Mouse (Mus musculus): ENCODE results near the gene Myh9. TPM values are rescaled to one million over a fixed set of nuclear protein-coding genes. Genes with fewer than 3 reads are reported as not detected.

Gene Myh9
- total and polyA plus RNA-seq, 3 experiments, result 30.4 to 111 (median 88.3) TPM

GRCm38 (mm10) chr15:77793094-77793493 is 48.9 kb downstream of the Myh9 start:
- Histone ChIP-seq H3K27ac (no peak overlapping the region), H3K79me2 (replicated peaks; ENCODE audit: control insufficient read depth, insufficient read depth, low read length) (peaks cover 6% of the 10 kb centered on the region), H3K4me1 (ENCODE audit: control insufficient read depth, insufficient read depth, low read length) (peaks cover 15% of the 10 kb centered on the region), H3K9ac (ENCODE audit: low read depth, low read length) (no peak overlapping the region), H3K27me3 (ENCODE audit: control insufficient read depth, insufficient read depth, low read length) (no peaks in the 10 kb centered on the region), H3K4me3 (no peak overlapping the region), H3K36me3 (ENCODE audit: control insufficient read depth, insufficient read depth, low read length) (peaks cover 6% of the 10 kb centered on the region)
- DNase-seq, result no peak
- no peak for TF ChIP-seq EP300 (IDR thresholded peaks at IDR 0.05; ENCODE audit: insufficient read depth, low read depth, low read length)
- no peak for TF ChIP-seq CTCF (IDR thresholded peaks at IDR 0.05)
- no peak for TF ChIP-seq POLR2A (IDR thresholded peaks at IDR 0.05; ENCODE audit: insufficient read depth, low read depth, low read length)
- WGBS, result 79% methylated on average over 4 of the region's 4 CpGs
- intact Hi-C loops (cut with DNase I), result no loop called here

GRCm38 (mm10) chr15:77792056-77792455 is 49.9 kb downstream of the Myh9 start:
- no peak for DNase-seq
- intact Hi-C loops (cut with DNase I), result no loop called here
- 84% methylated on average over 9 of the region's 9 CpGs for WGBS
- H3K9ac ChIP-seq (ENCODE audit: low read depth, low read length), result no peak overlapping the region
- H3K4me1 ChIP-seq (ENCODE audit: control insufficient read depth, insufficient read depth, low read length), result peaks cover 5% of the 10 kb centered on the region
- H3K4me3 ChIP-seq, result no peak overlapping the region
- H3K27ac ChIP-seq, result no peak overlapping the region
- peaks cover 6% of the 10 kb centered on the region for H3K36me3 ChIP-seq (ENCODE audit: control insufficient read depth, insufficient read depth, low read length)
- peaks cover 3% of the 10 kb centered on the region for H3K79me2 ChIP-seq (replicated peaks; ENCODE audit: control insufficient read depth, insufficient read depth, low read length)
- H3K27me3 ChIP-seq (ENCODE audit: control insufficient read depth, insufficient read depth, low read length), result no peaks in the 10 kb centered on the region
- no peak for TF ChIP-seq POLR2A (IDR thresholded peaks at IDR 0.05; ENCODE audit: insufficient read depth, low read depth, low read length)
- TF ChIP-seq EP300 (IDR thresholded peaks at IDR 0.05; ENCODE audit: insufficient read depth, low read depth, low read length), result no peak
- TF ChIP-seq CTCF (IDR thresholded peaks at IDR 0.05), result no peak

- DNase-seq, result no peak
- H3K79me2 ChIP-seq (replicated peaks; ENCODE audit: control insufficient read depth, insufficient read depth, low read length), result no peaks in the 10 kb centered on the region; the same call in none of the 2 replicates
- intact Hi-C loops (cut with DNase I), result no loop called here
- H3K27me3 ChIP-seq (ENCODE audit: control insufficient read depth, insufficient read depth, low read length), result no peaks in the 10 kb centered on the region
- no peak overlapping the region for H3K27ac ChIP-seq
- WGBS, result 83% methylated on average over 21 of the region's 21 CpGs
- peaks cover 2% of the 10 kb centered on the region; the same call in 1 of the 2 replicates for H3K4me1 ChIP-seq (ENCODE audit: control insufficient read depth, insufficient read depth, low read length)
- no peak overlapping the region for H3K4me3 ChIP-seq
- H3K36me3 ChIP-seq (ENCODE audit: control insufficient read depth, insufficient read depth, low read length), result peaks cover 6% of the 10 kb centered on the region
- TF ChIP-seq CTCF (IDR thresholded peaks at IDR 0.05), result no peak
- TF ChIP-seq POLR2A (IDR thresholded peaks at IDR 0.05; ENCODE audit: insufficient read depth, low read depth, low read length), result no peak
- no peak for TF ChIP-seq EP300 (IDR thresholded peaks at IDR 0.05; ENCODE audit: insufficient read depth, low read depth, low read length)
- H3K9ac ChIP-seq (ENCODE audit: low read depth, low read length), result no peak overlapping the region
Measured at GRCm38 (mm10) chr15:77790656-77791405, 51.1 kb downstream of the Myh9 start.

- WGBS, result 40% methylated on average over 3 of the region's 3 CpGs
- Histone ChIP-seq H3K4me1 (ENCODE audit: control insufficient read depth, insufficient read depth, low read length) (peaks cover 2% of the 10 kb centered on the region; the same call in 1 of the 2 replicates), H3K27ac (no peak overlapping the region), H3K4me3 (no peak overlapping the region), H3K36me3 (ENCODE audit: control insufficient read depth, insufficient read depth, low read length) (peaks cover 6% of the 10 kb centered on the region), H3K9ac (ENCODE audit: low read depth, low read length) (no peak overlapping the region), H3K79me2 (replicated peaks; ENCODE audit: control insufficient read depth, insufficient read depth, low read length) (no peaks in the 10 kb centered on the region; the same call in none of the 2 replicates), H3K27me3 (ENCODE audit: control insufficient read depth, insufficient read depth, low read length) (no peaks in the 10 kb centered on the region)
- no peak for DNase-seq
- intact Hi-C loops (cut with DNase I), result no loop called here
- TF ChIP-seq POLR2A (IDR thresholded peaks at IDR 0.05; ENCODE audit: insufficient read depth, low read depth, low read length) (no peak), CTCF (IDR thresholded peaks at IDR 0.05) (no peak), EP300 (IDR thresholded peaks at IDR 0.05; ENCODE audit: insufficient read depth, low read depth, low read length) (no peak)
Measured at GRCm38 (mm10) chr15:77789186-77789585, 52.8 kb downstream of the Myh9 start.

GRCm38 (mm10) chr15:77788356-77788755 is 53.6 kb downstream of the Myh9 start:
- Histone ChIP-seq H3K4me1 (ENCODE audit: control insufficient read depth, insufficient read depth, low read length) (peaks cover 2% of the 10 kb centered on the region; the same call in 1 of the 2 replicates), H3K36me3 (ENCODE audit: control insufficient read depth, insufficient read depth, low read length) (peaks cover 6% of the 10 kb centered on the region), H3K9ac (ENCODE audit: low read depth, low read length) (no peak overlapping the region), H3K4me3 (no peak overlapping the region), H3K27me3 (ENCODE audit: control insufficient read depth, insufficient read depth, low read length) (no peaks in the 10 kb centered on the region), H3K79me2 (replicated peaks; ENCODE audit: control insufficient read depth, insufficient read depth, low read length) (no peaks in the 10 kb centered on the region; the same call in none of the 2 replicates), H3K27ac (no peak overlapping the region)
- no peak for DNase-seq
- 69% methylated on average over 6 of the region's 6 CpGs for WGBS
- TF ChIP-seq EP300 (IDR thresholded peaks at IDR 0.05; ENCODE audit: insufficient read depth, low read depth, low read length) (no peak), CTCF (IDR thresholded peaks at IDR 0.05) (no peak), POLR2A (IDR thresholded peaks at IDR 0.05; ENCODE audit: insufficient read depth, low read depth, low read length) (no peak)
- intact Hi-C loops (cut with DNase I), result no loop called here

DNA sequence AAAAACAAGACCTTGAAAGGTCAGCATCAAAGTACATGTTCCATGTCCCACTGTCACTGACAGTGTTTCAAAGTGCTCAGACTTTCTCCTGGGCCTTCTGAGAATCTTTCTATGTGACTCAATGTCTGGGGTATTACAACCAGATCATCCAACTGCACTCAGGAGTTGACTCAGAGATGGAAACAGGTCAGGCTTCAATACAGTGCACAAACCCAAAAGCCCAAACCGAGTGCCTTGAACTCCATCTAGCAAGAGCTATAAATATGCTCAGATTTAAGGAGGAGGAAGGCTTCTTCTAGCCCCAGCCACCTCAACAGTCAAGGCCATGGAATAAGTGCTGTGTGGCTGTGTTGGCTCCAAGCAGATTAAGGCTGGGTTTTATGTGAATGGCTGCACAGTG is 56.2 kb downstream of the Myh9 start:
- WGBS, result 58% methylated on average over 1 of the region's 1 CpGs
- Histone ChIP-seq H3K4me3 (no peak overlapping the region), H3K4me1 (ENCODE audit: control insufficient read depth, insufficient read depth, low read length) (peaks cover 2% of the 10 kb centered on the region; the same call in 1 of the 2 replicates), H3K27ac (no peak overlapping the region), H3K79me2 (replicated peaks; ENCODE audit: control insufficient read depth, insufficient read depth, low read length) (peaks cover 1% of the 10 kb centered on the region), H3K9ac (ENCODE audit: low read depth, low read length) (no peak overlapping the region), H3K36me3 (ENCODE audit: control insufficient read depth, insufficient read depth, low read length) (peaks cover 6% of the 10 kb centered on the region), H3K27me3 (ENCODE audit: control insufficient read depth, insufficient read depth, low read length) (no peaks in the 10 kb centered on the region)
- TF ChIP-seq POLR2A (IDR thresholded peaks at IDR 0.05; ENCODE audit: insufficient read depth, low read depth, low read length) (no peak), CTCF (IDR thresholded peaks at IDR 0.05) (no peak), EP300 (IDR thresholded peaks at IDR 0.05; ENCODE audit: insufficient read depth, low read depth, low read length) (no peak)
- no peak for DNase-seq
- intact Hi-C loops (cut with DNase I), result no loop called here
